21 mouse cellular contexts compared by ENCODE assay signal in the genomic region with DNA sequence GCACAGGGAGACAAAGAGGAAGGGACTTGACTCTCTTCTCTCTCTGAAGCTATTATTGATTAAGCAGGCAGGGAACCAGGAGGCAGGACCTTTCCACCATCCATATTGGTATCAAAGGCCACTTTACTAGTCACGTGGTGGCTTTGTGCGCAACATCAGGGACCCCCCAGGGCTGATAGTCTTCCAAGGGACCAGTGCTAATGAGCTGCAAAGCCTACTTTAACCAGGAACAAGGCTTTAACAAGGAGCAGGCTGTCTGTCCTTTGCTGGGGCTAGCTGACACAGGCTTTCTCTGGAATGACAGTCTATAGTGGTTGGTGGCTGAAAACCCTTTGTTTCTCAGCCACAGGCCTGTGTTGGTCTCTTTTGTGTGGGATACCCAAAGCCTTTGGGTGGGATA.
DNase-seq lines count a peak whose midpoint lies in the region; ATAC-seq and TF ChIP-seq lines count a peak whose summit lies in the region.
"Had no signal": no experiment of that assay in that cellular context is flagged by ENCODE, and none has a peak within 500 bp of the region (broad histone marks: within the 10 kb centered on the region; RNA-seq: fewer than 3 reads in every experiment).

No protein-coding gene starts in this region.

- no peak overlapping the region for H3K9ac ChIP-seq in hindbrain, embryonic 13.5 days
- H3K9ac ChIP-seq in hindbrain, embryonic 11.5 days (ENCODE audit: low read depth, low read length): no peak overlapping the region
- H3K9ac ChIP-seq in forebrain, embryonic 12.5 days: no peak overlapping the region
- H3K9ac ChIP-seq in hindbrain, postnatal 0 days (replicated peaks; ENCODE audit: low read length): no peak overlapping the region
- no peak overlapping the region for H3K9ac ChIP-seq in midbrain, embryonic 15.5 days
- H3K9ac ChIP-seq in liver, embryonic 11.5 days (ENCODE audit: low read depth, low read length): no peak overlapping the region
- H3K9ac ChIP-seq: embryonic facial prominence, embryonic 12.5 days; heart, embryonic 13.5 days; kidney, embryonic 15.5 days; limb, embryonic 12.5 days; liver, embryonic 12.5 days had no signal

- no peak for DNase-seq in hindbrain, embryonic 11.5 days (ENCODE audit: low spot score)
- no peak for DNase-seq in hindbrain, postnatal 0 days (ENCODE audit: low spot score)
- DNase-seq in liver, embryonic 11.5 days (ENCODE audit: low spot score): no peak
- no peak for DNase-seq in cerebellum, adult 8-10 months
- DNase-seq: cerebellum, adult 9-11 months; layer of hippocampus, postnatal 36 days; lung, adult 2 months; thymus, adult 18-20 months; thymus, postnatal 4 days had no signal

- no peak overlapping the region for H3K4me3 ChIP-seq in hindbrain, embryonic 13.5 days
- H3K4me3 ChIP-seq in hindbrain, embryonic 11.5 days (ENCODE audit: low read depth, low read length): no peak overlapping the region
- no peak overlapping the region for H3K4me3 ChIP-seq in forebrain, embryonic 12.5 days (replicated peaks)
- no peak overlapping the region for H3K4me3 ChIP-seq in hindbrain, postnatal 0 days (ENCODE audit: low read length)
- H3K4me3 ChIP-seq in midbrain, embryonic 15.5 days: no peak overlapping the region
- H3K4me3 ChIP-seq in liver, embryonic 11.5 days (ENCODE audit: low read depth, low read length): no peak overlapping the region
- H3K4me3 ChIP-seq: embryonic facial prominence, embryonic 12.5 days; erythroblast, embryonic 14.5 days; heart, embryonic 13.5 days; kidney, embryonic 15.5 days; limb, embryonic 12.5 days; liver, embryonic 12.5 days had no signal

- peaks cover 11% of the 10 kb centered on the region; the same call in 1 of the 2 replicates for H3K4me1 ChIP-seq in hindbrain, embryonic 13.5 days (replicated peaks)
- no peaks in the 10 kb centered on the region for H3K4me1 ChIP-seq in hindbrain, embryonic 11.5 days (replicated peaks; ENCODE audit: control insufficient read depth, insufficient read depth, low read length)
- H3K4me1 ChIP-seq in forebrain, embryonic 12.5 days: peaks cover 13% of the 10 kb centered on the region; the same call in 1 of the 2 replicates
- H3K4me1 ChIP-seq in hindbrain, postnatal 0 days (ENCODE audit: insufficient read depth, low read length): peaks cover 11% of the 10 kb centered on the region; the same call in 1 of the 2 replicates
- peaks cover 12% of the 10 kb centered on the region for H3K4me1 ChIP-seq in midbrain, embryonic 15.5 days
- H3K4me1 ChIP-seq in liver, embryonic 11.5 days (replicated peaks; ENCODE audit: control insufficient read depth, insufficient read depth, low read length): no peaks in the 10 kb centered on the region
- H3K4me1 ChIP-seq: liver, embryonic 12.5 days had no signal

- no peaks in the 10 kb centered on the region for H3K9me3 ChIP-seq in hindbrain, embryonic 13.5 days
- no peaks in the 10 kb centered on the region for H3K9me3 ChIP-seq in hindbrain, embryonic 11.5 days (ENCODE audit: control insufficient read depth, low read length)
- H3K9me3 ChIP-seq in forebrain, embryonic 12.5 days: no peaks in the 10 kb centered on the region
- no peaks in the 10 kb centered on the region for H3K9me3 ChIP-seq in hindbrain, postnatal 0 days (ENCODE audit: low read length)
- no peaks in the 10 kb centered on the region for H3K9me3 ChIP-seq in midbrain, embryonic 15.5 days
- H3K9me3 ChIP-seq in liver, embryonic 11.5 days (ENCODE audit: control insufficient read depth, low read length): no peaks in the 10 kb centered on the region
- H3K9me3 ChIP-seq: embryonic facial prominence, embryonic 12.5 days; heart, embryonic 13.5 days; kidney, embryonic 15.5 days; limb, embryonic 12.5 days; liver, embryonic 12.5 days had no signal

- H3K36me3 ChIP-seq in hindbrain, embryonic 13.5 days: no peaks in the 10 kb centered on the region
- no peaks in the 10 kb centered on the region for H3K36me3 ChIP-seq in hindbrain, embryonic 11.5 days (ENCODE audit: control insufficient read depth, insufficient read depth, low read length)
- no peaks in the 10 kb centered on the region for H3K36me3 ChIP-seq in forebrain, embryonic 12.5 days (replicated peaks)
- H3K36me3 ChIP-seq in hindbrain, postnatal 0 days (ENCODE audit: insufficient read depth, low read length): no peaks in the 10 kb centered on the region
- no peaks in the 10 kb centered on the region for H3K36me3 ChIP-seq in midbrain, embryonic 15.5 days (replicated peaks)
- H3K36me3 ChIP-seq in liver, embryonic 11.5 days (ENCODE audit: control insufficient read depth, insufficient read depth, low read length): no peaks in the 10 kb centered on the region
- H3K36me3 ChIP-seq: embryonic facial prominence, embryonic 12.5 days; heart, embryonic 13.5 days; kidney, embryonic 15.5 days; limb, embryonic 12.5 days; liver, embryonic 12.5 days had no signal

- no peak for TF ChIP-seq CTCF in hindbrain, postnatal 0 days (IDR thresholded peaks at IDR 0.05; ENCODE audit: low read depth)

- no peaks in the 10 kb centered on the region for H3K27me3 ChIP-seq in hindbrain, embryonic 13.5 days
- no peaks in the 10 kb centered on the region for H3K27me3 ChIP-seq in hindbrain, embryonic 11.5 days (ENCODE audit: control insufficient read depth, insufficient read depth, low read length)
- no peaks in the 10 kb centered on the region for H3K27me3 ChIP-seq in forebrain, embryonic 12.5 days
- H3K27me3 ChIP-seq in hindbrain, postnatal 0 days (ENCODE audit: insufficient read depth, low read length): no peaks in the 10 kb centered on the region
- no peaks in the 10 kb centered on the region for H3K27me3 ChIP-seq in midbrain, embryonic 15.5 days (replicated peaks)
- no peaks in the 10 kb centered on the region for H3K27me3 ChIP-seq in liver, embryonic 11.5 days (replicated peaks; ENCODE audit: control insufficient read depth, insufficient read depth, low read length)
- H3K27me3 ChIP-seq: embryonic facial prominence, embryonic 12.5 days; heart, embryonic 13.5 days; kidney, embryonic 15.5 days; limb, embryonic 12.5 days; liver, embryonic 12.5 days had no signal

- H3K27ac ChIP-seq in hindbrain, embryonic 13.5 days: no peak overlapping the region
- no peak overlapping the region for H3K27ac ChIP-seq in hindbrain, embryonic 11.5 days (ENCODE audit: low read depth, low read length)
- H3K27ac ChIP-seq in forebrain, embryonic 12.5 days: peak overlapping the region; percentile 50
- H3K27ac ChIP-seq in hindbrain, postnatal 0 days: peak overlapping the region; percentile 45; the same call in 1 of the 2 replicates
- H3K27ac ChIP-seq in midbrain, embryonic 15.5 days: peak overlapping the region; percentile 27
- H3K27ac ChIP-seq in liver, embryonic 11.5 days (ENCODE audit: low read depth, low read length): no peak overlapping the region
- H3K27ac ChIP-seq: embryonic facial prominence, embryonic 12.5 days; heart, embryonic 13.5 days; kidney, embryonic 15.5 days; limb, embryonic 12.5 days; liver, embryonic 12.5 days had no signal

- no peak overlapping the region for H3K4me2 ChIP-seq in hindbrain, embryonic 13.5 days
- H3K4me2 ChIP-seq in hindbrain, embryonic 11.5 days (replicated peaks; ENCODE audit: low read depth, low read length): no peak overlapping the region
- no peak overlapping the region for H3K4me2 ChIP-seq in forebrain, embryonic 12.5 days
- H3K4me2 ChIP-seq in hindbrain, postnatal 0 days (ENCODE audit: low read depth, low read length): no peak overlapping the region
- no peak overlapping the region for H3K4me2 ChIP-seq in midbrain, embryonic 15.5 days
- no peak overlapping the region for H3K4me2 ChIP-seq in liver, embryonic 11.5 days
- H3K4me2 ChIP-seq: embryonic facial prominence, embryonic 12.5 days; heart, embryonic 13.5 days; kidney, embryonic 15.5 days; limb, embryonic 12.5 days; liver, embryonic 12.5 days had no signal

- WGBS in hindbrain, embryonic 13.5 days: 52% methylated on average over 2 of the region's 2 CpGs
- 18% methylated on average over 2 of the region's 2 CpGs for WGBS in hindbrain, embryonic 11.5 days
- WGBS in forebrain, embryonic 12.5 days: 8% methylated on average over 2 of the region's 2 CpGs
- 34% methylated on average over 2 of the region's 2 CpGs for WGBS in hindbrain, postnatal 0 days
- WGBS in midbrain, embryonic 15.5 days: 30% methylated on average over 2 of the region's 2 CpGs
- 47% methylated on average over 2 of the region's 2 CpGs for WGBS in liver, embryonic 11.5 days

- peak; percentile 10; the same call in 1 of the 2 replicates for ATAC-seq in hindbrain, embryonic 13.5 days (ENCODE audit: low FRiP score)
- ATAC-seq in hindbrain, embryonic 11.5 days (ENCODE audit: low FRiP score): no peak
- peak; percentile 69; the same call in 1 of the 2 replicates for ATAC-seq in forebrain, embryonic 12.5 days (ENCODE audit: low FRiP score)
- ATAC-seq in hindbrain, postnatal 0 days: 0 out of 2 replicates have a peak, but pooled peaks have one; percentile 8
- ATAC-seq in midbrain, embryonic 15.5 days (replicated peaks): peak; percentile 61
- ATAC-seq in liver, embryonic 11.5 days (replicated peaks; ENCODE audit: low FRiP score): no peak
- no peak for ATAC-seq in activated CD4-positive, CD25-positive, alpha-beta regulatory T cell, adult 4 months
- ATAC-seq: CD4-positive, CD25-positive, alpha-beta regulatory T cell, adult 4 months; intestine, postnatal 0 days; liver, embryonic 12.5 days had no signal

Comparison
In these comparisons a context has a peak if more than half of its experiments do, and no peak if none do; other contexts are left out.
1. ATAC-seq: peak in hindbrain, embryonic 13.5 days (single experiment), forebrain, embryonic 12.5 days (single experiment), hindbrain, postnatal 0 days (single experiment) and midbrain, embryonic 15.5 days (single experiment); none in hindbrain, embryonic 11.5 days (single experiment), liver, embryonic 11.5 days (single experiment) and activated CD4-positive, CD25-positive, alpha-beta regulatory T cell, adult 4 months (single experiment).
2. H3K27ac ChIP-seq: peak in forebrain, embryonic 12.5 days (single experiment), hindbrain, postnatal 0 days (single experiment) and midbrain, embryonic 15.5 days (single experiment); none in hindbrain, embryonic 13.5 days (single experiment), hindbrain, embryonic 11.5 days (single experiment) and liver, embryonic 11.5 days (single experiment).